Mouse (Mus musculus): ENCODE results near the gene Exoc6b. TPM values are rescaled to one million over a fixed set of nuclear protein-coding genes. Genes with fewer than 3 reads are reported as not detected.

The Exoc6b gene
- polyA plus RNA-seq, 1 experiment from 2014 or later: 32.4 TPM

DNA sequence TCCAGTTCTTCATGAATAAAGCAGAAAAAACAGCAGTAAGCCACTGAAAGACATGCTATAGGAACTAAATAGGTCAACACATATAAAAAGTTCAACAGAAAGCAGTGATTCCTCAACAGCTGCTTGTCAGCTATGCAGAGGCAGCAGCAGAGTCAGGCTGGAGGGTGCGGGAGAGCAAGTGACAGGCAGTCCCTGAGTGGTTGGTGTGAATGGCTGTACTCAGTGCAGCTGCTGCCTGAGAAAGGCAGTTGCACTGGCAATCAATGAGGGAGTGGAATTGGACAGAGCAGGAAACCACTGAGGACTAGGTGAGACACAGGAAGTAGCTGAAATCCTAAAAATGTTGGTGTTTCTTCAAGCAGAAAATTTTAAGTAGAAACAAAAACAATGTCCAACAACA, 138.3 kb downstream of the Exoc6b start:
- no peak for DNase-seq (ENCODE audit: low read depth, low spot score)
- in situ Hi-C loops (cut with MboI; ENCODE audit: low pct_unique_long_range_greater_than_20kb): no loop called here
- no peak for TF ChIP-seq CTCF (IDR thresholded peaks at IDR 0.05)
- CTCF ChIA-PET: no interaction called here
- POLR2A ChIA-PET: no interaction called here
- no peaks in the 10 kb centered on the region for H3K27me3 ChIP-seq
- no peak for ATAC-seq

DNA sequence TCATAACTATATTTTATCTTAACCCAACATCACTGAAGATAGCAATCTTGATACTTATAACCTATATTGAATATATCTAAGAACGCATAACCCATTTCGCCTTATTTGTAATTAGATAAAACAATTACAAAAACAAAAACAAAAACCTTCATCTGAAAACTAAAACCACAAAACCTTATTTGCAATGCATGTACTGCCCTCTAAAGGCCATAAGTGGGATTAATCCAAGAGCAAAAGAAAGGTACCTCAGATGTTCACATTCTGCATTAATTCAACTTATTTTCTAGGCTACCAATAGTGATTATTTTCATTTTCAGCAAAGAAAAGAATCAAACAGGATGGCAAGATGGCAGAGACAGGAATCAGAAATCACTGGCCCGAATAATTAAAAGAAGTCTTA, 143.2 kb downstream of the Exoc6b start:
- CTCF ChIA-PET: interaction anchor here (0.9 to 2.0 kb wide), 2 partner anchors 9 to 501 kb away, joined by 4 to 5 read pairs; no protein-coding TSS in a partner anchor
- DNase-seq (ENCODE audit: low read depth, low spot score) (no peak), ATAC-seq (no peak)
- no peaks in the 10 kb centered on the region for H3K27me3 ChIP-seq
- POLR2A ChIA-PET: no interaction called here
- peak; percentile 62 for TF ChIP-seq CTCF (IDR thresholded peaks at IDR 0.05)
- in situ Hi-C loops (cut with MboI; ENCODE audit: low pct_unique_long_range_greater_than_20kb): no loop called here

DNA sequence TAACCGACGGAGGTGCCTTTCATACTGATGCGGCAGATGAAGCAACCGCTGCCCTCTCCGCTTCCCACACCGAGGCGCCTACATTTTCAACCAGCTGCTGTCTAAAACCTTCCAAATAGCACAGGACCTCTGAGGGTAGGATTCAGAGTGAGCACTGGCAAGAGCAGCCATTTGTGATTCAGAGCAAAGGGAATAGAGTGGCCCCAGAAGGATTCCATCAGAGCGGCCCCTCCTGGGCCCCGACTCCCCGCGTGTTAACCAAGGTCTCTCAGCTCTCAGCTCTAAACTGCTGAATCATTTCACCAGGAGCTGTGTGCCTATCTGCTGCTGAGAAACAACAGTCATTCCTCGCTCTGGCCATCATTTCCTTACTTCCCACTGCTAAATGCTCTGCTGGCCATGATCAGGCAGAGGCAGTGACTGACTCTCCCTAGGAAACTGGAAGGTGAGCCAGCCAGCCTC, 145.5 kb downstream of the Exoc6b start:
- POLR2A ChIA-PET: no interaction called here
- in situ Hi-C loops (cut with MboI; ENCODE audit: low pct_unique_long_range_greater_than_20kb): no loop called here
- CTCF ChIA-PET: no interaction called here
- no peak for TF ChIP-seq CTCF (IDR thresholded peaks at IDR 0.05)
- no peak for ATAC-seq
- no peak for DNase-seq (ENCODE audit: low read depth, low spot score)
- H3K27me3 ChIP-seq: no peaks in the 10 kb centered on the region

DNA sequence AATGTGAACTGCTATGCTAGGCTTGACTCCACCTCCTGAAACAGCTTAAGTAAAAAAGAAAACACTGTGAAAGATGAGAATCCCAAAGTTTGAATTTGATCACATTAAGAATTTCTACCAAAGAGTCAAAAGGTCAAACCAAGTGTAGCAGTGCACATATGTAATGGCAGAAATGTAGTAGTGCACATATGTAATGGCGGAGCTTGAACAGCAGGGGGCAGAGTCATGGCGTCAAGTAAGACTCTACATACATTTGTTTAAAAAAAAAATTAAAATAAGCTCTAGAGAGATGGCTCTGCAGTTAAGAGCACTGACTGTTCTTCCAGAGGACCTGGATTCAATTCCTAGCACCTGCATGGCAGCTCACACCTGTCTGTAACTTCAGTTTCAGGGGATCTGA, 153.0 kb downstream of the Exoc6b start:
- no peak for ATAC-seq
- H3K27me3 ChIP-seq: no peaks in the 10 kb centered on the region
- peak; percentile 70 for TF ChIP-seq CTCF (IDR thresholded peaks at IDR 0.05)
- ChIA-PET POLR2A (no interaction called here), CTCF (interaction anchor here (0.6 to 1.9 kb wide), 8 partner anchors 9 to 326 kb away, joined by 3 to 11 read pairs (median 4); no protein-coding TSS in a partner anchor)
- no peak for DNase-seq (ENCODE audit: low read depth, low spot score)
- in situ Hi-C loops (cut with MboI; ENCODE audit: low pct_unique_long_range_greater_than_20kb): loop anchor here (5.0 to 10.0 kb wide), 4 partner anchors 96 to 501 kb away; partner anchors contain the start of gene Cyp26b1

DNA sequence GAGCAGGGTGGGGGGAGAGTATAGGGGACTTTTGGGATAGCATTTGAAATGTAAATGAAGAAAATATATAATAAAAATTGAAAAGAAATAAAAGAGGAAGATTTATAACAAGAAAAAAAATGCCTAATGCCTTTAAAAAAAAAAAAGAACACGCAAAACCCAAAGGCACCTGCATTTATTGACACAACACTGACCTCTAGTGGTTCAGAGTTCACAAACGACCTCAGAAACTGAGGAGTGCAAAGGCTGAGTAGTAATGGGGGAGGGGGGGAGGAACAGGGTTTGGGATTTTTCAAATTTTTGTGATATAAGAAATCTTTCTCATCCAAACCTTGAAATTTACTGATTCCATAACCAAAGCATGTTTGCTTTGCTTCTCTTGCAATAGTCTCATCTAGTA, 156.9 kb downstream of the Exoc6b start:
- ATAC-seq (no peak), DNase-seq (ENCODE audit: low read depth, low spot score) (no peak)
- peak; percentile 52 for TF ChIP-seq CTCF (IDR thresholded peaks at IDR 0.05)
- H3K27me3 ChIP-seq: no peaks in the 10 kb centered on the region
- POLR2A ChIA-PET: no interaction called here
- CTCF ChIA-PET: interaction anchor here (1.2 to 2.0 kb wide), 2 partner anchors 9 to 322 kb away, joined by 4 to 6 read pairs; no protein-coding TSS in a partner anchor
- in situ Hi-C loops (cut with MboI; ENCODE audit: low pct_unique_long_range_greater_than_20kb): loop anchor here (5.0 to 10.0 kb wide), 2 partner anchors 498 to 815 kb away; no protein-coding TSS in a partner anchor

DNA sequence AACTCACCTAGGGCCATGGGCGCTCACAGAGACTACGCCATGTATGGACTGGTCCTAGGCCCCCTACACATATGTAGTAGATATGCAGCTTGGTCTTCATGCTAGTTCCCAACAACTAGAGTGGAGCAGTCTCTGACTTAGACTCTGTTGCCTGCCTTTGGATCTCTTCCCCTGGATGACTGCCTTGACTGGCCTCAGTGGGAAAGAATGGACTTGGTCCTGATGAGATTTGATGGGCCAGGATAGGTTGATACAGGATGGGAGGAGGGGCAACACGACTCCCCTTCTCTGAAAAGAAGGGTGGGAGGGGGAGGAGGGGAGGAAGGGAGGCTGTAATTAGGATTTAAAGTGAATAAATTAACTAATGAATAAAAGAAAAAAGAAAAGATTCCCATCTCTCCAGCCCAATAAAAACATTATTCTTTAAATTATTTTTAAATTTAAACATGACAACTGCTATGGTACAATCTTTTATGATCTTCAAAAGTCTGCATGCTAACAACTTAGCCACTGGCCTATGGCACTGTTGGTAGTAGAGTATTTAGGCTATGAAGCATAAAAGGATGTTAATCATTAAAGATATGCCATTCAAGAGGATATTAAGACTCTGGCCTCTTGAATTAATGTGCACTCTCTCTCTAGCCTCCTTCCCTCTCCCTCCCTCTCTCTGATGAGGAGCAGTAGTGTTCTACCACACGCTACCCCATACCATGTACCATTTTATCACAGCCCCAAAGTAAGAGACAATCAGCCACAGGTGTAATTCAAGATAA, 170.1 kb downstream of the Exoc6b start:
- DNase-seq (ENCODE audit: low read depth, low spot score) (no peak), ATAC-seq (no peak)
- ChIA-PET POLR2A (no interaction called here), CTCF (interaction anchor here (0.9 kb wide), 1 partner anchor 117 kb away, joined by 3 read pairs; no protein-coding TSS in a partner anchor)
- no peaks in the 10 kb centered on the region for H3K27me3 ChIP-seq
- in situ Hi-C loops (cut with MboI; ENCODE audit: low pct_unique_long_range_greater_than_20kb): no loop called here
- TF ChIP-seq CTCF (IDR thresholded peaks at IDR 0.05): no peak

DNA sequence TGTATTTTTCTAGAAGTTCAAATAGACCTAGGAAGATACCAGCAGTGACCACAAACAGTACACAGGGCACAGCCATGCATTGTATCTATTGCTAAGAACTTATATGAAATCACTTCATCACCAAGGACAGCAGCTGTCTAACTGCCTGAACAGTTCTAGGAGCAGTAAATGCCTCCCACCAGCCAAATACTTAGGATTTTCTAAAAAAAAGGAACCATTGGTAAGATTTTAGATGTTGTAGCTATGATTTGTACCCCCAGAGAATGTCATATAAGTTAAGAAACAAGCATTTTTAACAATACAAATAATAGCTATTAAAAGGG, 175.6 kb downstream of the Exoc6b start:
- ChIA-PET POLR2A (interaction anchor here (1.2 kb wide), 1 partner anchor 9 kb away, joined by 3 read pairs; no protein-coding TSS in a partner anchor), CTCF (interaction anchor here (1.5 kb wide), 1 partner anchor 17 kb away, joined by 8 read pairs; no protein-coding TSS in a partner anchor)
- H3K27me3 ChIP-seq: no peaks in the 10 kb centered on the region
- ATAC-seq (no peak), DNase-seq (ENCODE audit: low read depth, low spot score) (no peak)
- no peak for TF ChIP-seq CTCF (IDR thresholded peaks at IDR 0.05)
- in situ Hi-C loops (cut with MboI; ENCODE audit: low pct_unique_long_range_greater_than_20kb): no loop called here

DNA sequence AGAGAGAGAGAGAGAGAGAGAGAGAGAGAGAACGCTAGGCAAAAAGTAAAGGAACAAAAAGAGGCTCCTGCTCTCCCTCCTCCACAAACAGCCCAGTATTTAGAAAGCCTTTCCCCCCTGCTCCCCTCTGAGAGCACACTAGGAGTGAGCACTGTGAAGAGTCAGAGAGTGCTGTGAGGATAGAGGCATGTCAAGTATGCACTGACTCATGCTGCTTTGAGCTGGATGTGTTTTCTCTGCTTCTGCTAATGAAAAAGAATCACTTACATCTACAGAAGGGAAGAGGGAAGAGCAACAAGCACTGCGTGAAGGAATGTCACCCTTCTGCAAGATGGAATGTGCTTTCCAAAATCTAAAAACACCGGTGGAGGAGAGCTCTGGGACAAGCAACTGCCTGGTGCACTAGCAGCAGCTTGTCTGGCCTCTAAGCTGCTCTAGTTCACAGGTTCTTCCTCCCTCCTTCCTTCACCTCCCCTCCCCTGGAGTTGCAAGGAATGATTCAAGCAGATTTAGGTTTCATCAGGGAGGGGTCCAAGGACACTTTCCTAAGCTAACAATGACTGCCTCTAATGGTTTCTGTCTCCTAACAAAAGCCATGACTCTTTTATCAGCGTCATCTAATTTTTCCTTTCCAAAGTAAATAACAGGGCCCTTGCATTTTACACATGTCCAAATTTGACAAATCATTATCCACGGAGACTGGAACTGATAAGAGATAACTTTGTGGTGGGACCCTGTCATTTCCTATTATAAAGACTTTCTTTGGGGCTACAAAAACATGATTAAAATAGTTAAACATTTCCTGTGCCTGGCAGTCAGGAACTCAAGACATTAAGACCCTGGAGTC, 176.2 kb downstream of the Exoc6b start:
- DNase-seq (ENCODE audit: low read depth, low spot score): peak; percentile 46

DNA sequence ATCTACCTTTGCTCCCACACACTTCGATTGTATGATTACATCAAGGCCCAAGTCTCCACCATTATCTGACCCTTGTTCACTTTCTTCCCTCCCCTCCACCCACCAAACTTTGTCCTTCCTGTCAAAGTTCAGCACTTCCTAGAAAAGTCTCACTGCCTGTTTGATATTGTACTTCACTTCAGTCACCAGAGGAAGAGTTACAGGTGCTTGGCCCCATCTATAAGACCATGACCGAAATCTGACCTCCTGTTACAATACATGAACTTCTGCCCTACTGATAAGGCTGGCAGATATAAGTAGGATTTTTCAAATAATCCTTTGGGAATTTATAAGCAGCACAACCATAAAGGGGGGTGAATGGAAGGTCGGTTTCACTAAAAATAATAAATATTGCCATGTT, 182.8 kb downstream of the Exoc6b start:
- in situ Hi-C loops (cut with MboI; ENCODE audit: low pct_unique_long_range_greater_than_20kb): no loop called here

More for the DNA sequence above, 176.2 kb downstream of the Exoc6b start:
- in situ Hi-C loops (cut with MboI; ENCODE audit: low pct_unique_long_range_greater_than_20kb): no loop called here
- no peaks in the 10 kb centered on the region for H3K27me3 ChIP-seq
- peak; percentile 99 for ATAC-seq
- ChIA-PET CTCF (interaction anchor here (0.7 to 1.5 kb wide), 2 partner anchors 16 to 762 kb away, joined by 3 to 8 read pairs; no protein-coding TSS in a partner anchor), POLR2A (interaction anchor here (0.5 to 1.2 kb wide), 2 partner anchors 9 to 723 kb away, joined by 3 to 5 read pairs; no protein-coding TSS in a partner anchor)
- no peak for TF ChIP-seq CTCF (IDR thresholded peaks at IDR 0.05)

DNA sequence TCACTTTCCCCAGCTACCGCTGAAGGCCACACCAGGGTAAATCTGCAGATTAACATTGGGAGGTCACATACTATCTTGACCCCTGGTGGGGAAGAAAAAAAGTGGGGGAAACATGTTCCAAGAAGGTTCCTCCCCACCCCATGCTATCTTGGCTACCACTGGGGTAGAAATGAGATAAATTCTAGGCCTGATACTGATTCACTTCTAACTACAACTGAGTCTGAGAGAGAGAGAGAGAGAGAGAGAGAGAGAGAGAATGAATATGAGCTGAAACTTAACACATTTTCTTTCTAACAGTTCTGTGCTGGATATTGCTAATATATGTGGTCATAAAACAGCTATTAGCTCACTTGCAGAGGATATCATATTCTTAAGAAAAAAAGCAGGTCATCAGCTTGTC, 184.2 kb downstream of the Exoc6b start:
- DNase-seq (ENCODE audit: low read depth, low spot score): no peak
- ATAC-seq: no peak
- ChIA-PET CTCF (interaction anchor here (0.9 to 2.2 kb wide), 2 partner anchors 12 to 14 kb away, joined by 6 to 8 read pairs; no protein-coding TSS in a partner anchor), POLR2A (no interaction called here)
- no peaks in the 10 kb centered on the region for H3K27me3 ChIP-seq
- in situ Hi-C loops (cut with MboI; ENCODE audit: low pct_unique_long_range_greater_than_20kb): no loop called here
- TF ChIP-seq CTCF (IDR thresholded peaks at IDR 0.05): no peak

More for the DNA sequence above, 182.8 kb downstream of the Exoc6b start:
- DNase-seq (ENCODE audit: low read depth, low spot score) (no peak), ATAC-seq (no peak)
- no peaks in the 10 kb centered on the region for H3K27me3 ChIP-seq
- ChIA-PET CTCF (no interaction called here), POLR2A (no interaction called here)
- no peak for TF ChIP-seq CTCF (IDR thresholded peaks at IDR 0.05)
